Mouse (Mus musculus) heart, postnatal 0 days (tissue): ENCODE data around the gene Xrcc1. TPM values are rescaled to one million over a fixed set of nuclear protein-coding genes. Genes with fewer than 3 reads are reported as not detected.

Experiments used
- ATAC-seq: fragments of 200-750 bp; cut with Nextera tagmentation; 2 replicates; pipeline ENCODE4 v1.8.0; 2017; ENCODE audit warnings: low read depth, moderate number of reproducible peaks, moderate library complexity; ENCODE audit not compliant: insufficient read depth
- DNase-seq: peaks from one replicate; pipeline ENCODE4 v3.0.0-alpha.2; 2016; ENCODE audit warnings: low spot score
- H3K27ac ChIP-seq: fragments of 300-500 bp; sonication (generic); 2 replicates; pipeline ENCODE4 v1.5.1; 2014; ENCODE audit warnings: low read depth, mild to moderate bottlenecking
- H3K27me3 ChIP-seq: fragments of 300-500 bp; sonication (generic); 2 replicates; pipeline ENCODE4 v1.6.1; 2014; ENCODE audit warnings: low read length, mixed read lengths; ENCODE audit not compliant: control insufficient read depth, insufficient read depth
- H3K36me3 ChIP-seq: fragments of 300-500 bp; sonication (generic); replicated peaks from 2 replicates; pipeline ENCODE4 v1.6.1; 2014; ENCODE audit warnings: low read length, mixed read lengths; ENCODE audit not compliant: control insufficient read depth, insufficient read depth
- H3K4me1 ChIP-seq: fragments of 300-500 bp; sonication (generic); 2 replicates; pipeline ENCODE4 v1.6.1; 2014; ENCODE audit warnings: antibody characterized with exemption; ENCODE audit not compliant: control insufficient read depth, insufficient read depth
- H3K4me2 ChIP-seq: fragments of 300-500 bp; sonication (generic); 2 replicates; pipeline ENCODE4 v1.6.1; 2014; ENCODE audit warnings: low read depth, mild to moderate bottlenecking, low read length, moderate library complexity
- H3K4me3 ChIP-seq: fragments of 300-500 bp; sonication (generic); 2 replicates; pipeline ENCODE4 v1.5.1; 2014; ENCODE audit warnings: low read depth, low read length
- H3K9ac ChIP-seq: fragments of 300-500 bp; sonication (generic); replicated peaks from 2 replicates; pipeline ENCODE4 v1.6.1; 2014; ENCODE audit warnings: low read depth, low read length, mixed read lengths
- H3K9me3 ChIP-seq: fragments of 300-500 bp; sonication (generic); replicated peaks from 2 replicates; pipeline ENCODE4 v1.6.1; 2016; ENCODE audit warnings: low read length; ENCODE audit not compliant: control insufficient read depth
- CTCF ChIP-seq: IDR thresholded peaks from 2 replicates; pipeline ENCODE4 v1.5.1; 2016; ENCODE audit warnings: antibody characterized with exemption, control low read depth, low read depth
- EP300 ChIP-seq: IDR thresholded peaks from 2 replicates; pipeline ENCODE4 v1.6.1; 2016; ENCODE audit warnings: antibody characterized with exemption, low read depth
- WGBS: fragments of 180-500 bp; shearing (Covaris S2); extraction: QIAGEN DNeasy Blood & Tissue Kit; methylation state at CpG from one replicate; pipeline ENCODE4 v1.1.7; 2014; 5-methylcytosine and 5-hydroxymethylcytosine counted together
- polyA plus RNA-seq: library from polyadenylated mRNA; unstranded; fragments of >200 nt; fragmentation: Nextera tagmentation; extraction: Ambion mirVana; gene quantifications from 2 replicates; pipeline ENCODE4 v1.2.1, GENCODE M21; 2015
- total RNA-seq: library from RNA; depleted of rRNA; stranded (reverse); fragments of >200 nt; gene quantifications from 2 replicates; pipeline ENCODE4 v1.2.3, GENCODE M21; 2014; ENCODE audit warnings: low replicate concordance

Xrcc1 gene
- total and polyA plus RNA-seq, 2 experiments from 2014 or later = 31.1 to 46.1 TPM

DNA sequence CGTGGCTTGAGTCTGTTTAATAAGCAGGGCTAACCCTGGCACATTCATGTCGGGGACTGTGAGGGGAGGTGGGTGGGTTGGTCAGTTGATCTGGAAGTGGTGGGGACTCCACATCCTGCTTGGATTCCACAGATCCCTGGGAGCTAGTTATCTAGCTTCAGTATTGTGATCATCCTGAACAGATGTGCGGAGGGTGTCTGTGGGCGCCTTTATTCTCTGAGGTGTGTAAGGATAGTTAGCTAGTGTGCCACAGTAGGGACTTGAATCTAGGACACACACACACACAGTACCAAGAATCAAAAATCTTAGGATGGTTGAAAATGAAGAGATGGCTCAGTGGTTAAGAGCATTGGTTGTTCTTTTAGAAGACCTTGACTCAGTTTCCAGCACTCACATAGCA, 22.4 kb downstream of the Xrcc1 start:
- 91% methylated on average over 4 of the region's 4 CpGs for WGBS
- no peak for DNase-seq
- TF ChIP-seq EP300 (no peak), CTCF (no peak)
- Histone ChIP-seq H3K27ac (no peak overlapping the region), H3K4me1 (no peaks in the 10 kb centered on the region), H3K4me3 (no peak overlapping the region), H3K4me2 (no peak overlapping the region), H3K9ac (no peak overlapping the region), H3K27me3 (no peaks in the 10 kb centered on the region), H3K9me3 (no peaks in the 10 kb centered on the region), H3K36me3 (peaks cover 34% of the 10 kb centered on the region)
- no peak for ATAC-seq

DNA sequence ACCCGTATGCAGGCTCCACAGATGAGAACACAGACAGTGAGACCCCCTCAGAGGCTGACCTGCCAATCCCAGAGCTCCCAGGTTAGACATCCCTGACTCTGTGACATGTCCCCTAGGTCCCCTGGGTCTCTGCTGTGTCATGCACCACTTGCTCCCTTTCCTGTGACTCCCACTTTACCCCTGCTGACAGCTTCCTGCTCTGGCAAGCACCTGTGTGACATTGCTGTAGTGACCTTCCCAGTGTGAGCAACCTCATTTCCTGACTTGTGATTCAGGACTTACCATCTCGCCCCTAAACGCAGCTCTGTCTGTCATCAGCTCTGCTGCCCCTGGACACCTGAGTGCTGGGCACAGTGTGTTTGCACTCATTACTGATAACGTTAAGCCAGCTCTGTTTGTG, 25.0 kb downstream of the Xrcc1 start:
- peaks cover 32% of the 10 kb centered on the region for H3K36me3 ChIP-seq
- TF ChIP-seq EP300 = no peak
- TF ChIP-seq CTCF = no peak

DNA sequence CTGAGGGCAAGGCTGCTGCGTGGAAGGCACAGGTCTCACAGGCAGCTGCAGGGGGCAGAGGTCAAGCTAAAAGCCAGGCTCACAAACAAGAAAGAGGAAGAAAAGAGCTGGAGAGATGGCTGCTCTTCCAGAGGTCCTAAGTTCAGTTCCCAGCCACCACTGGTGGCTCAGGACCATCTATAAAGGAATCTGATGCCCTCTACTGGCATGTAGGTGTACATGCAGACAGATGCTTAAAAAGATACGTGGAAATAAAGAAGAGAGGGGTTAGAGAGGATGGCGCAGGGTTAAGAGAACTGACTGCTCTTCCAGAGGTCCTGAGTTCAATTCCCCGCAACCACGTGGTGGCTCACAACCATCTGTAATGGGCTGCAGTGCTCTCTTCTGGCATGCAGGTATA, 26.4 kb downstream of the Xrcc1 start:
- Histone ChIP-seq H3K4me2 (no peak overlapping the region), H3K27ac (no peak overlapping the region), H3K4me3 (no peak overlapping the region), H3K9ac (no peak overlapping the region), H3K9me3 (no peaks in the 10 kb centered on the region), H3K36me3 (peaks cover 18% of the 10 kb centered on the region), H3K27me3 (no peaks in the 10 kb centered on the region), H3K4me1 (no peaks in the 10 kb centered on the region)
- WGBS = 64% methylated on average over 5 of the region's 5 CpGs
- ATAC-seq = no peak
- no peak for DNase-seq
- peak; percentile 12; the same call in 1 of the 2 replicates for TF ChIP-seq CTCF
- TF ChIP-seq EP300 = no peak

More for the DNA sequence above, 25.0 kb downstream of the Xrcc1 start:
- no peaks in the 10 kb centered on the region for H3K4me1 ChIP-seq
- H3K4me3 ChIP-seq = no peak overlapping the region
- no peak overlapping the region for H3K27ac ChIP-seq
- no peak overlapping the region for H3K4me2 ChIP-seq
- no peak for DNase-seq
- H3K9ac ChIP-seq = no peak overlapping the region
- ATAC-seq = no peak
- no peaks in the 10 kb centered on the region for H3K9me3 ChIP-seq
- no peaks in the 10 kb centered on the region for H3K27me3 ChIP-seq
- 67% methylated on average over 4 of the region's 4 CpGs for WGBS

DNA sequence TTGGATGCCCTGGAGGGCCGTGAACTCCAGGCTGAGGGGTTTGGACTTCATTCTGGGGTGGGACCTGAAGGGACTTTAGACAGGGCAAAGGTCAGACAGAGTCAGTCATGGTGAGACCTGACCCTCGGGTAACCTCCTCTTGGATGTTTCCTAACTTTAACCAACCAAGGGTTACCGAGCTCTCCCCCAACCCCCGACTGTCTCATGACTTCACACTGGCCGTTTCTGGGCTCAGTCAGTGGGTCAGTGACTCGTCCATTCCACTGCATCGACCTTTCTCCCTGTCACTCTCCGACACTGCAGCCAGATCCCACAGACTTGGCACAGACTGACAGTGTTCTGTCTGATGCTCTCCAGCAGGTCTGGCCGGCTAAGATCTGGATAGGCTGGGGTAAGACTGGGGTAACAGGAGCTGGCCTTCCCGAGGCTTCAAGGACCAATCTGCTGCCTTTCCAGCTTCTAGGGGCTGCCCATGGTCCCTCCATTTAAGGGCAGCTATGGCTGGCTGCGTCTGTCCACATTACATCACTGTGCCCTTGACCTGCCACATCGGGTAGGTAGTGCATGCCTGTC, 28.2 kb downstream of the Xrcc1 start:
- Histone ChIP-seq H3K27me3 (no peaks in the 10 kb centered on the region), H3K4me1 (no peaks in the 10 kb centered on the region), H3K9ac (no peak overlapping the region), H3K4me2 (no peak overlapping the region), H3K4me3 (no peak overlapping the region), H3K36me3 (no peaks in the 10 kb centered on the region; the same call in none of the 2 replicates), H3K27ac (no peak overlapping the region), H3K9me3 (no peaks in the 10 kb centered on the region)
- ATAC-seq = no peak
- 45% methylated on average over 12 of the region's 12 CpGs for WGBS
- no peak for DNase-seq
- TF ChIP-seq CTCF (no peak), EP300 (no peak)

- 89% methylated on average over 10 of the region's 10 CpGs for WGBS
- H3K36me3 ChIP-seq = no peaks in the 10 kb centered on the region
Measured at GRCm38 (mm10) chr7:24577811-24578210, 31.7 kb downstream of the Xrcc1 start.

GRCm38 (mm10) chr7:24584876-24585275, 38.8 kb downstream of the Xrcc1 start:
- no peak overlapping the region for H3K4me3 ChIP-seq
- no peak overlapping the region for H3K9ac ChIP-seq
- no peak overlapping the region for H3K4me2 ChIP-seq
- H3K36me3 ChIP-seq = no peaks in the 10 kb centered on the region
- ATAC-seq = no peak
- peaks cover 27% of the 10 kb centered on the region for H3K27me3 ChIP-seq
- no peaks in the 10 kb centered on the region for H3K9me3 ChIP-seq
- 88% methylated on average over 6 of the region's 6 CpGs for WGBS
- DNase-seq = no peak
- H3K4me1 ChIP-seq = no peaks in the 10 kb centered on the region
- H3K27ac ChIP-seq = no peak overlapping the region
- TF ChIP-seq CTCF = no peak
- TF ChIP-seq EP300 = no peak

More at GRCm38 (mm10) chr7:24577811-24578210, 31.7 kb downstream of the Xrcc1 start:
- H3K4me1 ChIP-seq = no peaks in the 10 kb centered on the region
- H3K27ac ChIP-seq = no peak overlapping the region
- H3K27me3 ChIP-seq = no peaks in the 10 kb centered on the region
- no peak overlapping the region for H3K9ac ChIP-seq
- ATAC-seq (no peak), DNase-seq (no peak)
- H3K9me3 ChIP-seq = no peaks in the 10 kb centered on the region
- H3K4me2 ChIP-seq = no peak overlapping the region
- H3K4me3 ChIP-seq = no peak overlapping the region
- TF ChIP-seq EP300 (no peak), CTCF (no peak)
